Mouse (Mus musculus): ENCODE results near the gene Phldb3. TPM values are rescaled to one million over a fixed set of nuclear protein-coding genes. Genes with fewer than 3 reads are reported as not detected.
A peak's percentile ranks its signal among the peaks of the same experiment; 100 is the strongest.

Gene Phldb3
- total and polyA plus RNA-seq, 2 experiments from 2014 or later: 0.73 TPM; not detected in 1

- ATAC-seq (no peak), DNase-seq (ENCODE audit: low spot score) (no peak)
- Histone ChIP-seq H3K4me1 (ENCODE audit: insufficient read depth, low read length) (no peaks in the 10 kb centered on the region), H3K4me3 (ENCODE audit: low read length) (no peak overlapping the region), H3K36me3 (ENCODE audit: insufficient read depth, low read length) (peaks cover 32% of the 10 kb centered on the region; the same call in 1 of the 2 replicates), H3K27ac (no peak overlapping the region), H3K4me2 (ENCODE audit: low read depth, low read length) (no peak overlapping the region), H3K9ac (replicated peaks; ENCODE audit: low read length) (no peak overlapping the region), H3K9me3 (ENCODE audit: low read length) (no peaks in the 10 kb centered on the region), H3K27me3 (ENCODE audit: insufficient read depth, low read length) (no peaks in the 10 kb centered on the region)
- no peak for TF ChIP-seq CTCF (IDR thresholded peaks at IDR 0.05; ENCODE audit: low read depth)
- 95% methylated on average over 9 of the region's 9 CpGs for whole genome bisulfite sequencing
Observed at GRCm38 (mm10) chr7:24566206-24566605, 44.4 kb upstream of the Phldb3 start.

GRCm38 (mm10) chr7:24568512-24568911 is 42.1 kb upstream of the Phldb3 start:
- Histone ChIP-seq H3K27ac (no peak overlapping the region), H3K4me1 (ENCODE audit: insufficient read depth, low read length) (no peaks in the 10 kb centered on the region), H3K4me3 (ENCODE audit: low read length) (no peak overlapping the region), H3K4me2 (ENCODE audit: low read depth, low read length) (no peak overlapping the region), H3K36me3 (ENCODE audit: insufficient read depth, low read length) (peaks cover 34% of the 10 kb centered on the region), H3K27me3 (ENCODE audit: insufficient read depth, low read length) (no peaks in the 10 kb centered on the region), H3K9ac (replicated peaks; ENCODE audit: low read length) (no peak overlapping the region), H3K9me3 (ENCODE audit: low read length) (no peaks in the 10 kb centered on the region)
- DNase-seq (ENCODE audit: low spot score) (no peak), ATAC-seq (no peak)
- 86% methylated on average over 4 of the region's 4 CpGs for WGBS
- TF ChIP-seq CTCF (IDR thresholded peaks at IDR 0.05; ENCODE audit: low read depth): no peak

GRCm38 (mm10) chr7:24571071-24571470 is 39.5 kb upstream of the Phldb3 start:
- Histone ChIP-seq H3K27ac (no peak overlapping the region), H3K4me1 (ENCODE audit: insufficient read depth, low read length) (no peaks in the 10 kb centered on the region), H3K9me3 (ENCODE audit: low read length) (no peaks in the 10 kb centered on the region), H3K27me3 (ENCODE audit: insufficient read depth, low read length) (no peaks in the 10 kb centered on the region), H3K36me3 (ENCODE audit: insufficient read depth, low read length) (peaks cover 34% of the 10 kb centered on the region), H3K4me2 (ENCODE audit: low read depth, low read length) (no peak overlapping the region), H3K9ac (replicated peaks; ENCODE audit: low read length) (no peak overlapping the region), H3K4me3 (ENCODE audit: low read length) (no peak overlapping the region)
- no peak for ATAC-seq
- TF ChIP-seq CTCF (IDR thresholded peaks at IDR 0.05; ENCODE audit: low read depth): no peak
- WGBS: 80% methylated on average over 4 of the region's 4 CpGs
- no peak for DNase-seq (ENCODE audit: low spot score)

- Histone ChIP-seq H3K9ac (replicated peaks; ENCODE audit: low read length) (no peak overlapping the region), H3K4me2 (ENCODE audit: low read depth, low read length) (no peak overlapping the region), H3K4me1 (ENCODE audit: insufficient read depth, low read length) (no peaks in the 10 kb centered on the region), H3K27ac (no peak overlapping the region), H3K9me3 (ENCODE audit: low read length) (no peaks in the 10 kb centered on the region), H3K27me3 (ENCODE audit: insufficient read depth, low read length) (no peaks in the 10 kb centered on the region), H3K4me3 (ENCODE audit: low read length) (no peak overlapping the region), H3K36me3 (ENCODE audit: insufficient read depth, low read length) (peaks cover 24% of the 10 kb centered on the region)
- WGBS: 44% methylated on average over 5 of the region's 5 CpGs
- ATAC-seq (no peak), DNase-seq (ENCODE audit: low spot score) (peak; percentile 23)
- peak; percentile 52 for TF ChIP-seq CTCF (IDR thresholded peaks at IDR 0.05; ENCODE audit: low read depth)
Observed at GRCm38 (mm10) chr7:24572455-24572854, 38.1 kb upstream of the Phldb3 start.

- H3K4me2 ChIP-seq (ENCODE audit: low read depth, low read length): no peak overlapping the region
- peaks cover 10% of the 10 kb centered on the region; the same call in 1 of the 2 replicates for H3K36me3 ChIP-seq (ENCODE audit: insufficient read depth, low read length)
- H3K27ac ChIP-seq: no peak overlapping the region
- no peak for TF ChIP-seq CTCF (IDR thresholded peaks at IDR 0.05; ENCODE audit: low read depth)
- H3K9me3 ChIP-seq (ENCODE audit: low read length): no peaks in the 10 kb centered on the region
- DNase-seq (ENCODE audit: low spot score) (no peak), ATAC-seq (peak; percentile 28; the same call in 1 of the 2 replicates)
- no peaks in the 10 kb centered on the region for H3K27me3 ChIP-seq (ENCODE audit: insufficient read depth, low read length)
- 55% methylated on average over 12 of the region's 12 CpGs for WGBS
- no peaks in the 10 kb centered on the region for H3K4me1 ChIP-seq (ENCODE audit: insufficient read depth, low read length)
- no peak overlapping the region for H3K9ac ChIP-seq (replicated peaks; ENCODE audit: low read length)
- H3K4me3 ChIP-seq (ENCODE audit: low read length): no peak overlapping the region
Observed at GRCm38 (mm10) chr7:24574224-24574796, 36.3 kb upstream of the Phldb3 start.

- no peaks in the 10 kb centered on the region for H3K4me1 ChIP-seq (ENCODE audit: insufficient read depth, low read length)
- ATAC-seq: no peak
- H3K27ac ChIP-seq: no peak overlapping the region
- H3K36me3 ChIP-seq (ENCODE audit: insufficient read depth, low read length): no peaks in the 10 kb centered on the region
- WGBS: 89% methylated on average over 10 of the region's 10 CpGs
- H3K27me3 ChIP-seq (ENCODE audit: insufficient read depth, low read length): no peaks in the 10 kb centered on the region
- no peak overlapping the region for H3K4me3 ChIP-seq (ENCODE audit: low read length)
- no peak for TF ChIP-seq CTCF (IDR thresholded peaks at IDR 0.05; ENCODE audit: low read depth)
- H3K9me3 ChIP-seq (ENCODE audit: low read length): no peaks in the 10 kb centered on the region
- H3K4me2 ChIP-seq (ENCODE audit: low read depth, low read length): no peak overlapping the region
- no peak for DNase-seq (ENCODE audit: low spot score)
- no peak overlapping the region for H3K9ac ChIP-seq (replicated peaks; ENCODE audit: low read length)
Observed at GRCm38 (mm10) chr7:24577811-24578210, 32.8 kb upstream of the Phldb3 start.

- H3K4me3 ChIP-seq (ENCODE audit: low read length): no peak overlapping the region
- no peak overlapping the region for H3K9ac ChIP-seq (replicated peaks; ENCODE audit: low read length)
- H3K36me3 ChIP-seq (ENCODE audit: insufficient read depth, low read length): no peaks in the 10 kb centered on the region
- no peak for TF ChIP-seq CTCF (IDR thresholded peaks at IDR 0.05; ENCODE audit: low read depth)
- no peak overlapping the region for H3K27ac ChIP-seq
- H3K4me1 ChIP-seq (ENCODE audit: insufficient read depth, low read length): no peaks in the 10 kb centered on the region
- WGBS: 82% methylated on average over 6 of the region's 6 CpGs
- DNase-seq (ENCODE audit: low spot score): no peak
- H3K9me3 ChIP-seq (ENCODE audit: low read length): no peaks in the 10 kb centered on the region
- H3K27me3 ChIP-seq (ENCODE audit: insufficient read depth, low read length): no peaks in the 10 kb centered on the region; the same call in 1 of the 2 replicates
- ATAC-seq: no peak
- H3K4me2 ChIP-seq (ENCODE audit: low read depth, low read length): no peak overlapping the region
Observed at GRCm38 (mm10) chr7:24584876-24585275, 25.7 kb upstream of the Phldb3 start.
